Mouse (Mus musculus) brain, adult 2 months (tissue): ENCODE data around the gene Bckdha.
A peak's percentile ranks its signal among the peaks of the same experiment; 100 is the strongest.

ENCODE experiments used
- DNase-seq: peaks from one replicate; pipeline ENCODE4 v3.0.0; 2011; ENCODE audit warnings: low read depth, low spot score

The Bckdha gene

DNA sequence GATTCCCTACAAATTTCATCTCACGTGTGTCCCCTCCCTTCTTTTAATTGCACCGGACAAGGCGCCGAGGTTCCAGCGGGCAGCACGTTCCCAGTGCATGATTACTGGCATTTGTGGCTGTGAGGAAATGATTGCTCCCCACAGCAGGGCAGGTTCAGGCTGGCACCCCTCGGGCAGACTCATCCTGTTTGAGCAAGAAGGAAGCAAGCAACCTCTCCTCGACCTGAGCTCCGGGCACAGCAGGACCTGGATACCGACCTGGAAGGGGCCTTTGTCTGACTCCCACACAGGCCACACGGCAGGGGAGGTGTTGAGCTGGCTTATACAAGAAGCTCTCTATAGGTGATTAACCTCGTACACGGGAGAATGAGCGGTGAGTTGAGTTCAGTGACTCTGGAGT, 13.7 kb downstream of the Bckdha start:
- DNase-seq: no peak

DNA sequence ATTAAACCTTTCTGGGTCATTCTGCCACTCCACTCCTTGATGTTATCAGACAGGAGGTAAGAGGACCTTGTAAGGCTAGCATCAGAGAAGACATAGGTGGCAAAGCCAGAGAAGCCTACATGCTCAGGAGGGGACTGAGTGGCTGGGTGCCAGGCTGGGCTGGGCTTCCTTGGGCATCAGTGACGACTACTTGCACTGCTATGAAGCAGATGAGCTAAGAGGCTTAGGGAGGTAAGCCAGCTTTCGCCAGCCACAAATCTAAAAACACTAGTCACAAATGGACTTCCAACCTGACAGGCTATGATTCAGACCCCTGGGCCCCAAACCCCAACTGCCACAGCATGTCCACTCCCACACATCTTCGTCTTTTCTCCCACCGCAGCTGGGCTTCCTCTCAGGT, 14.2 kb downstream of the Bckdha start:
- DNase-seq: no peak

DNA sequence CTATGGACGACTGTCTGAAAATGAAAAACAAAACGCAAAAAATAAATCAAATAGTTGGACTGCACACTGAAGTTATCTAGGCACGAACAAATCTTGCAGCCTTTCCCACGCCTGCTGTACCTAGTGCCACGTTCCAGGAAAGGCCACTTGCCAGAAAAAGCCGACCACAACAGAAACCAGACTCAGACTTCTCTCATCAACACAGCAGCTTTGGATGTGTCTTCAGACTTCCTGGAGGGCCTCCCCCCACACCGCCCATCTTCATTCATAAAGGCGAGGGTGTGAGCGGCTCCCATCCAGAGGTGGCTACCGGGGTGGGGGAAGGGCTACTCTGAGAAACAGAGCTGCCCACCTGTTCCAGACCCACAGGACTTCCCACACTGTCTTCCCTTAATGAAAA, 14.6 kb downstream of the Bckdha start:
- no peak for DNase-seq

DNA sequence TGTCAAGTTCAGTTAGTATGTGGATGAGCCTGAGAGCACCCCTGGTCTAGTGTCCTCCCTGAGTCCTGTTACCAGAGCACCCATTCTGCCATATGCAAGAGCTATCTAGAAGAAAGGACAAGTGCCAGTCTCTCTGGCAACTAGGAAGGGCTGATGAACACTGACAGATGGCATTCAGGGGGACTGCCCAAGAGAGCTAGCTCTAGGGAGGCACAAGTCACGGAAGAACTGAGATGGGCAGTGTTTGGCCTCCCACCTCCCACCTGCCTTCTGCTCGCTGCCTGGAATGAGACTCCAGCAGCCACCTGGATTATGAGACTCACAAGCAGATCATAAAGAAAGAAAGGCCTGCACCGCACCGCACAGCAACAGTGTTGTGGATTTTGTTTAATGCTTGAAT, 19.0 kb downstream of the Bckdha start:
- DNase-seq: peak; percentile 88

DNA sequence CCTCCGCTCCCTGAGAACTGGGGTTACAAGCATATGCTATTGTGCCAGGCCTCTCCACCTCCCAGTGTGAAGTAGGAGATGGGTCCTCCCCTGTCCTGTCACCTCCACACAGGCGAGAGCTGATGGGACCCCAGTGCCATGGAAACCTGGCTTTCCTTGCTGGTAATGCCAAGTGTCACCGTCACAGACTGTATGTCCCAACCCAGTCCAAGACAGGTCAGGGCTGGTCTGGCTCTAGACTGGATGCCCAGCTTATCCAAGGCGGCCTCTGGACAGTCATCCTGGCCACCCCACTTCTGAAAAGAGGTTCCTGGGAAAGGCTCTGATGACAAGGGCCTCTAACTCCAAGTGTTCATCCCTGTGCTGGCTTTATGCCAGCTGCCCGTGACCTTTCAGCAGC, 21.7 kb downstream of the Bckdha start:
- no peak for DNase-seq

DNA sequence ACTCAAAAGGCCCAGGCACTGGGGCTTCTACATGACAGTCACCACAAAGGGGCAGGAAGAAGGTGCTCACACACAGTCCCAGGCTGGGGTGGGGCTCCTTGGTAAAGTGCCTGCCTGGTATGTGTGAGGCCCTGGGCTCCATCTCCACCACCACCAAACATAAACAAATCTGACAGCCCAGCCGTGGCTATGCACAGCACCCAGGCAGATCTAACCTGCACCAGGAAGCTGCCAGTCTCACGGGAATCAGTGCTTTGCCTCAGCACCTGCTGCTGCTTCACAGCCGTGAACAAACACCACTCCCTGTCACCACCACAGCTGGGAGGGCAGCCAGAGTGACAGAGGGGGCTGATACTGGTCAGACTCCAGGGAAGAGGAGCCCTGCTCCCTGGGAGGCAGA, 22.4 kb downstream of the Bckdha start:
- no peak for DNase-seq

DNA sequence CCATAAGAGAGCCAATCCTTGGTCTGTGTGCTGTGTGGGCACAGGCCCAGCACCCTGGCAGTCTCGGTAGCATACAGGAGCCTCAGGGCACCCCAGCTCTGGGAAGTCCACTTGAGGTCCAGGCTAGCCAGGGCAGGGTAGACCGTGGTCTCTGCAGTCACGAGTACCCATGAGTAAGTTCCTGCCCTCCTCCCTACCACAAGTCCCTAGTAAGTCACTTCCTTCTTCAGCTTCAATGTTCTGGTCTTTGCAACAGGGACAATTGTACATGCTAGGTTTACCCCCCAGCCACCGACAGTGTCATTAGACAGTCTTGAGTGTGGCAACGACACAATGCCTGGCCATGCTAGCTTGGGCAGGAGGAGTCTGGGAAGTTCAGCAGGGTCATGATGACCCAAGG, 26.1 kb downstream of the Bckdha start:
- no peak for DNase-seq

DNA sequence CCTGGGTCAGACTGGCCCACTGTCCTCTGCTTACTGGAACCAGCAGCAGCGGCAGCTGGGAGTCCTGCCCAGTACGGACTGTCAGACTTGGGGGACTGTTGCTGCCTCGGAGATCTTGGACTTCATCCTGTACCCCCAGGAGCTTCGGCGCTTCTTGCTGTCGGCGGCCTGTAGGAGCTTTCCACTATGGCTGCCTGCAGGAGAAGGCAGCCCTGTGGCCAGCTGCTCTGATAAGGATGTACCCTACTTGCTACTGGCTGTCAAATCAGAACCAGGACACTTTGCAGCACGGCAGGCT, 30.5 kb downstream of the Bckdha start:
- DNase-seq: no peak

DNA sequence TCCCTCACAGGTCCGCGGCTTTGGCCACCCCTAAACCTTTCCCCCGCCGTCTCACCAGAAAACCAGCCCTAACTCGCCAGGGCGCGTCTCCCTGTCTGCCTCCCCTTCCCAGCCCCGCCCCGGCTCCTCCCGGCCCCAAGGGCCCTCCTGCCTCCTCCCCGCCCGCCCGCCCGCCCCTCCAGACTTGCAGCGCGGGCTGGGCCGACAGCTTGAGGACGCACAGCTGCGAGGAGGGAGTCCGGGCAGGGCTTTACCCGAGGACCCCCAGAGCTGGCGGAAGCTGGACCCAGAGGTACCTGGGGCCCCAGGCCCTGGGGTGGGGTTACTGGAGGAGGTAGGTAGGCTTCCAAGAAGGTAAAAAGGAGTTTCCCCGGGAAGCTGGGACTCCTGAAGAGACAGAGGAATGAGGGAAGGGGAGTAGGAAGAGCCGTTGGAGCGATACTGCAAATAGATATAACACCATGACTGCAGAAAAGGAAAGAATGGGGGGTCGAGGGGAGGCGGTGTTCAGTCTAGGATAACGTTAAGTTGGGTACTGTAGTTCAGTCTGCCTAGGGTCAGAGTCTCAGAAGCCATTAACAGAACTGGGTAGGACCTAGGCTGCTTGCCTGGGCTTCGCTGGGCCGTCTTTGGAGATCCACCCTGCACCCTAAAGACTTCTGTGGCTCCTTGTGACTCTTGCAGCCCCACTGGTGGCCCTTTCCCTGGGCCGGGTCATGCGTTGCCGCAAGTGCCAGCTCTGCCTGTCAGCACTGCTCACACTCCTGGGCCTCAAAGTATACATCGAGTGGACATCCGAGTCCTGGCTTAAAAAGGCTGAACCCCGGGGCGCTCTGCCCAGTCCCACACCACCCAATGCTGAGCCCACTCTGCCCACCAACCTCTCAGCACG, 31.1 kb downstream of the Bckdha start:
- DNase-seq: no peak

DNA sequence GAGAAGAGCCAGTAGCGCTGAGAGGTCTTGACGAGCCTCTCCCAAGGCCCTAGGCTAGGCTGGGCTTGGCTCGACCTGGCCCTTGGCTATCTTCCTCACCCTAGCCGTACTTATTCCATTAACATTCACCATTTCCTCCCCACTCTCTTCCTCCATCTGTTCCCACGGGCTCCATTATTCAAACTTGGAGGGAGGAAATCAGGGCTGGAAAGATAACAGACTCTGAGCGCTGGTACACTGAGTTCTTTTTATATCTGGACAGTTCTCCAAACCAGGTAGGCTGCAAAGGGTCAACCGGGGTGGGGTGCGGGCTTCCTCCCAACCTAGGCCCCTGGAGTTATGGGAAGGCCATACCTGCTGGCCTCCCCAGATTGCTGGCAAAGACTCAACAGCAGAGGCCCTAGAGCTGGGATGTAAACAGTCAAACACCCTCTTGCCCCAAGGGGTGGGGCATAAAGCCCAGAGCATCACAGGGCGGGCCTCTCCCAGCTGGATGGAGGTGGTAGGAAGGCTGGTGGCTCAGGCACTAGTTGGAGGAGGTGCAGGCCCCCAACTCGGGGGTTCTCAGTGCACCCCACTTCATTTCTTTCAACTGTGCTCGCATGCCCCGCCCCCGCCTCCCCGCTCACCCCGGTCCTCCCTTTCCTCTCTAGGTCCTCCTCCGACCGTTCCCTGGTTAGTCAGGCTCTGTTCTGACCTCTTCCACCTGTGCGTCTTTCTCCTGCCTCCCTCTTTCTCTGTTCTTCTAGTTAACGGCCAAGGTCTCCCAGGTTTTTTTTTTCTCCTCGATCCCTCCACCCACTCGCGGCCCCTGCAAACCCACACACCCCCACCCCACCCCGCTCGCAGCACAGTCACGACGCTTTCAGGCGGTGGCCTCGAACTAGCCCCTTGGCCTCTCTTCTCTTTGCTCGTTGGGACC, 32.0 kb downstream of the Bckdha start, which contains the start of gene B3gnt8:
Gene B3gnt8 (plus strand): TSS at position 146 of the 922 bp plus-strand sequence.
- peak; percentile 59 for DNase-seq

DNA sequence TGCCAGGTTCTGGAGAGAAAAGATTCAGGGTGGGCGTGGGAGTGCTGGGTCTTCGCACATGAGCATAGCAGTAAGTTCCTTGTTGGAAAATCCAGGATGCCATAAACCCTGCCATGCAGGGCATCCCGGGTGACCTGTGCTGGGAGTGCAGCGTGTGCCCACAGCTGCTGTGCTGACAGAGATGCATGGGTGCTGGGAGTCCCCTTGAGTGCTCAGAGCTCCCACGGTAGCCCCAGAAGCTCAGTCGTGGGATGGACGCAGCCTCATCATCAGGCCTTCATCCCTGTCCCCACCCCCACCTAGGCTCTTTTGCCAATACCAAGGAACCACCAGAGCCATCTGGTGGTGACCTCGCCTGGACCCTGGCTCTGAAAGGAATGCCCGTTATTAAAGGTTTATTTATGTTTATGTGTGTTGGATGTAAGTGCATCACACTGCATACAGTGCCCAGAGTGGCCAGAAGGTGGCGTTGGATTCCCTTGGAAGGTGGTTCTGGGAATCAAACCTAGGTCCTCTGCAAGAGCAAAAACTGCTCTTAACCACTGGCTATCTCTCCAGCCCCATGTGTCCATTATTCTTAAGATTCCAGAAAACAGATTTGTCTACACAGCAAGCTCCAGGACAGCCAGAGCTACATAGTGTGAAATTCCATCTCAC, 33.1 kb downstream of the Bckdha start:
- peak; percentile 49 for DNase-seq

DNA sequence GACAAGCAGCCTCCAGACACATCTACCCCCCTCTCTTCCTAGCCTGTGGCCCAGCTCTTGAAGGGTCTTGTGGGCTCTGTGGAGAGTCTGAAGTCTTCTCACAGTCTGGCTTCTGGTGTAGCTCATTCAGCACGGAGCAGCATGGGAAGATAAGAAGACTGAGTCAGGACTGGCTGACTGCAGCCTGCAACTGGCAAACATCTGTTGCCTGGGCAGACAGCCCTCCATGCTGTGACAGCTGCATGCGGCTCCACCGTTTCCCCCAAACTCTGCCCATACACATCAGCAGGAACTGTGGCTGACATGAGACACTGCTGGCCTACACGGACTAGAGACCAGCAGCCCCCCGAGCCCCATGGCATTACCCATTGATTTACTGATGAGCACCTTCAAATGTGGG, 33.9 kb downstream of the Bckdha start:
- DNase-seq: no peak

DNA sequence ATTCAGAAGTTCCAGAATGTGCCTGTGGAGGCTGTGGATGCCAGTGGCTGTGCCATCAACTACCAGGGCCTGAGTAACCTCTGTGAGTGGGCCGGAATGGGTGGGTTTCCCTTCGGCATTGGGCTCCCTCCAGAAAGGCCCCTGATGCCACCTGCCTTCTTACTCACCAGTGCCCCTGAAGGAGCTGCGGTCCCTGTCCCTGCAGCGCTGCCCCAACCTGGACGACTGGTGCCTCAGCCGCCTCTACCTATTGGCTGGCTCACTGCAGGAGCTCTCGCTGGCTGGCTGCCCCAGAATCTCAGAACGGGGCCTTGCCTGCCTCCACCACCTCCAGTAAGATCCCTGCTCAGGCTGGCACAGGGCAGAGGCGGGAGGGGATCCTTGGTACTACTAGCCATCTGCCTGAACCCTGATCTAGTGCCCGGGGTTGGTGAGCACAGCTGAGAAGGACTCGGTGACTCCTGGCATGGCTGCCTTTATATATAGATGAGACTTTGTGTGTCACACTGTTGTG, 34.9 kb downstream of the Bckdha start:
- peak; percentile 57 for DNase-seq

DNA sequence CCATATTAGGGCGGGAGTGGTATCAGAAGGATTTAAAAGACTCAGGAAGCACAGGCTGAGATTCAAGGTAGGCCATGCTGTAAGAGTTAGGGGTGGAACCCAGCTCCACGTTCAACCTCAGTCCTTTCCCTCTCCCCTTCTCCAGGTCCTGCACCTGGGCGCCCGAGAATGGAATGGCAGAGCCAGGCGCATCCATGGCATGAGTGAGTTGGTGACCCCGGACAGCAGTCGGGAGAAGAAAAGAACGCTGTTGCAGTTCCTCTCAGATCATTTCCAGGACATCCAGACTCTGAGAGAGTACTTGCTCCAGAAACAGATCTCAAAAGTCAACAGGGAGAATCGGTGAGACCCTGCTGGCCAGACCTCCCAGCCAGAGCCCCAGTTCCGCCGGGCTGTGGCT, 38.0 kb downstream of the Bckdha start:
- DNase-seq: no peak

DNA sequence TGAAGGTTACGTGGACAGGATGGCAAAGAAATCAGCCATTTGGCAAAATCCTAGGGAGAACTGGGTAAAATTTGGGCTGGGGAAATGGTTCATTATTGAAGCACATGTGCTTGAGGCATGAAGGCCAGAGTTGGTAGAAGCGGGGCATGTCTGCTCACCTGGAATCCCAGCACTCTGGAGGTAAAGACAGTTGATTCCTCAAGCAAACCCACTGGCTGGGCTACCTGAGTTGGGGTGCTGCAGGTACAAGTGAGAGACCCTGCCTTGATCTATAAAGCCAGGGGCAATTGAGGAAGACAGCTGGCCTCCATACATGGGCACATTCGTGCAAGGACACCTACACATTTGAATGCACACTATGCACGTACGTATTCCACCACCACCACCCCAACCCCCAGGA, 38.7 kb downstream of the Bckdha start:
- DNase-seq: no peak

DNA sequence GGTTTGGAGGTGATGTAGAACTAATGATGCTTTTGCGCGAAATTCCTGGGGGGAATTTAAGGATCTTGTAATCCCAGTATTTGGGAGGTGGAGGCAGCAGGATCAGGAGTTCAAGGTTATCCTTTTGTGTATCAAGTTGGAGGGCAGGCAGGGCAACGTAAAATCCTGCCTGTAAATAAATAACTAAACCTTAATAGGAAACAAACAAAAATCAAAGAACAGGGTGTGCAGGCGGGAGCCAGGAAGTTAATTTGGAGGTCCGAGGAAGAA, 39.1 kb downstream of the Bckdha start:
- DNase-seq: no peak

DNA sequence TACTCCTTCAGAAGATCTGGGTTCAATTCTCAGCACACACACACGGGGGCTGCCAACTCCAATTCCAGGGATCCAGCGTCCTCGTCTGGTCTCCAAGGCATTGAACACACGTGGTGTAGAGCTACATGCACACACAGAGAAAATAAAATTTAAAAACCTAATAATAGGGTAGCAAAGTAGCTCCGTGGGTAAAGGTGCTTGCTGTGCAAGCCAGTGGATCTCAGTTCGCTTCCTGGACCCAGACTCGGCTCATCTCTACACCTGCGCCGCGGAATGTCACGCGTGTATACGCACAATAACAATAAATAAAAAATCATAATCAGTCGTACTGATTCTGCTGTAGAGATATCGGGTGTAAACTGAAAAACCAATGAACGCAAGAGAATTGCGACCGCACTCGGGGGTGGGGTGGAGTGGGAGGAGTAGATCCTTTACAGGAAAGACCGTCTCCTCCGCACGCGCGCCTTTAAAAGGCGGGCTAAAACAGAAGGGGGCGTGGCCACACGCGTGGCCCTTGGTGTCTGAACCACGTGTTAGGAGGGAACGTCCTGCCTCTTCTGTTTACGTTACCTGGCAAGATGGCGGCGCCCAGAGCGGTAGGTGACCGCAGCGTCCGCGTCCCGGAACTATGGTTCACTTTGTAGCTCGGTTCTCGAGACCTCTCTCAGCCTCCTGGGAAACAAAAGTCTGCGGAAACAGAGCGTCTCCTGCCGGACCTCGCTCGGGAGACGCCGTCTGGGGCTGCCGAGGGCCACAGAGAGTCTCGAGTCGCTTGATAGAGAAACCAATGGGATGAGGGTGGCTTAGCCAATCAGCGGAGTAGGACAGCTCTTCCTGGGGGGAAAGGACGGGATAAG, 39.7 kb downstream of the Bckdha start, which contains the start of gene Dmac2:
Gene Dmac2 (plus strand): TSS at position 550 of the 857 bp plus-strand sequence.
- DNase-seq: peak; percentile 97

DNA sequence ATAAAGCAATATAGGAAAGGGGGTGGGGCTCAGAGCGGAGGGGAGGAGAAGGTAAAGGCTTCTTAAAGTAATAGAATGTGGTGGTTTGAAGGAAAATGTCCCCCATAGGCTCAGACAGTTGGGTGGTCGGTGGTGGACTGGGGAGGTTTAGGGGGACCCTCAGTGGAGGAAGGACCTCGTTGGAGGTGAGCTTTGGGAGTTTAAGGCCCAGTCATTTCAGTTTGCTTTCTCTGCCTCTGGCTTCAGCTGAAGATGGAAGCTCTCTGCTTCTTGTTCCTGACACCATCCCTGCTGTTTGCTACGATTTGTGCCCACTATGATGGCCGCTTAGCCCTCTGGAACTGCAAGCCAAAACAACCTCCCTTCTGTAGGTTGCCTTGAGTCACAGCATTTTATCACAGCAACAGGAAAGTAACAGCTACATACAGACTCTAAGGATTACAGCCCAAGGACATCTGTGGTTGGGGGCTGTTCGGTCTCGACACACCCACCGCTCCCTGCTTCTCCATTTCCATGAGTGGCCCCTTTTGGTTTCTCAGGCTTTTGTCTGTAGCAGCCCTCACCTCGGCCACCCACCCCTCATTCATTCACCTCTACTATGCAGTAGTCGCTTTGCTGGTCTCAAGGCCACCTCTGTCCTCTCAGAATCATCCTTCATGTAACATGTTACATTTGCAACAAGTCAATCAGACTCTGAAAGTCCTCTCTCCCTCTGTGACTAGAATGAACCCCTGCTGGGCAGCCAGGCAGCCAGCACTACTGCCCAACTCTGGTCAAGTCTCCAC, 41.2 kb downstream of the Bckdha start:
- DNase-seq: no peak

DNA sequence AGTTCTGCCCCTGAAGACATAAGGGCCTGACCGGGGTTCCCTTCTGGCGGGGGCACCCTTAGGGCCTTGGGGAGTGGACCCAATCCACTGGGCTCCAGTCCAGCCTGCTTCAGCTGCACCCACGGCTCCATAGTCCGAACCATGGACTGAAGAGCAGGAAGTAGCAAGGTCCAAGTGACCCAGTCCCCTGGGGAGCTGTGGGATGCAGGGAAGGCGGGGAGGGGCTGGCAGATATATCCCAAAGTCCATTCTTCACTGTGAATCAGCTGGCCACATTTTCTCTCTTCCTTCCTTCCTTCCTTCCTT, 43.1 kb downstream of the Bckdha start, which contains the start of gene Erich4:
Gene Erich4 (minus strand): TSS at position 187 of the 306 bp plus-strand sequence.
- no peak for DNase-seq
